In genomic region chr4:107008161-107008560, GRCm38 (mm10) we compare ENCODE assay signal across 21 mouse cellular contexts. TPM values are rescaled to one million over a fixed set of nuclear protein-coding genes. Genes with fewer than 3 reads are reported as not detected.
A peak's percentile ranks its signal among the peaks of the same experiment; 100 is the strongest.
DNase-seq lines count a peak whose midpoint lies in the region; ATAC-seq and TF ChIP-seq lines count a peak whose summit lies in the region.
"Had no signal": no experiment of that assay in that cellular context is flagged by ENCODE, and none has a peak within 500 bp of the region (broad histone marks: within the 10 kb centered on the region; RNA-seq: fewer than 3 reads in every experiment).

No protein-coding gene starts in this region.

- 60% methylated on average over 2 of the region's 2 CpGs for WGBS in liver, embryonic 11.5 days
- WGBS in liver, postnatal 0 days (ENCODE audit: insufficient replicate concordance): 59% methylated on average over 2 of the region's 2 CpGs

- H3K4me1 ChIP-seq in MEL (ENCODE audit: control insufficient read depth in 1 of 2, insufficient read depth in 2 of 2, low read length in 2 of 2): peaks cover 39 to 47% of the 10 kb centered on the region in 2 experiments
- peaks cover 58% of the 10 kb centered on the region for H3K4me1 ChIP-seq in liver, embryonic 11.5 days (replicated peaks; ENCODE audit: control insufficient read depth, insufficient read depth, low read length)
- peaks cover 29% of the 10 kb centered on the region for H3K4me1 ChIP-seq in liver, postnatal 0 days (ENCODE audit: insufficient read depth)

- peak overlapping the region; percentile 18 for H3K9ac ChIP-seq in MEL (ENCODE audit: control insufficient read depth, low read depth, low read length, poor library complexity, severe bottlenecking)
- 0 out of 2 replicates have a peak overlapping the region, but pooled peaks have one; percentile 46 for H3K9ac ChIP-seq in liver, embryonic 11.5 days (ENCODE audit: low read depth, low read length)
- no peak overlapping the region for H3K9ac ChIP-seq in liver, postnatal 0 days (replicated peaks)
- H3K9ac ChIP-seq: kidney, embryonic 15.5 days; limb, embryonic 13.5 days; lung, embryonic 14.5 days had no signal

- H3K27me3 ChIP-seq in MEL (ENCODE audit: control insufficient read depth in 1 of 2, insufficient read depth in 2 of 2, low read length in 2 of 2): no peaks in the 10 kb centered on the region
- H3K27me3 ChIP-seq in liver, embryonic 11.5 days (replicated peaks; ENCODE audit: control insufficient read depth, insufficient read depth, low read length): no peaks in the 10 kb centered on the region
- no peaks in the 10 kb centered on the region for H3K27me3 ChIP-seq in liver, postnatal 0 days (ENCODE audit: insufficient read depth, low read length)
- H3K27me3 ChIP-seq: kidney, embryonic 15.5 days; limb, embryonic 13.5 days; megakaryocyte, embryonic 14.5 days had no signal

- TF ChIP-seq EP300 in MEL (IDR thresholded peaks at IDR 0.05; ENCODE audit: low read depth in 1 of 2, low read length in 2 of 2): peak; percentile 77 to 87
- peak; percentile 71 for TF ChIP-seq EP300 in liver, postnatal 0 days (IDR thresholded peaks at IDR 0.05; ENCODE audit: low read depth)

- DNase-seq in MEL (ENCODE audit: low read depth, low spot score): peak; percentile 72
- peak; percentile 63 for DNase-seq in c-Kit-positive CD71-positive TER-119-positive erythroid progenitor cells, embryonic 14.5 days (ENCODE audit: low spot score)
- DNase-seq in liver, embryonic 11.5 days (ENCODE audit: low spot score): no peak
- no peak for DNase-seq in liver, postnatal 0 days
- no peak for DNase-seq in left cerebral cortex, postnatal 25 days (ENCODE audit: low spot score in 2 of 2)
- no peak for DNase-seq in heart, postnatal 25 days (ENCODE audit: low spot score)
- no peak for DNase-seq in MN1 (ENCODE audit: low spot score)
- DNase-seq: cerebellum, adult 2 months; cerebellum, postnatal 36 days; gastrocnemius, postnatal 36 days; kidney, postnatal 36 days; lung, embryonic 14.5 days; midbrain, embryonic 14.5 days; right cerebral cortex, postnatal 14 days; thymus, adult 2 months; thymus, postnatal 4 days had no signal

- peak; percentile 85 for ATAC-seq in liver, embryonic 11.5 days (replicated peaks; ENCODE audit: low FRiP score)
- ATAC-seq in liver, postnatal 0 days: peak; percentile 77
- ATAC-seq: intestine, postnatal 0 days had no signal

- TF ChIP-seq CTCF in MEL (IDR thresholded peaks at IDR 0.05 in 2 of 3, conservative IDR thresholded peaks at IDR 0.05 in 1 of 3; ENCODE audit: control insufficient read depth in 1 of 3, insufficient read depth in 1 of 3, low read depth in 2 of 3, low read length in 3 of 3, poor library complexity in 1 of 3, severe bottlenecking in 1 of 3): no peak
- no peak for TF ChIP-seq CTCF in liver, postnatal 0 days (IDR thresholded peaks at IDR 0.05; ENCODE audit: low read depth)

- peak overlapping the region; percentile 43 for H3K4me2 ChIP-seq in liver, embryonic 11.5 days
- H3K4me2 ChIP-seq in liver, postnatal 0 days (ENCODE audit: low read depth, low read length): peak overlapping the region; percentile 20
- H3K4me2 ChIP-seq: kidney, embryonic 15.5 days; limb, embryonic 13.5 days; lung, embryonic 14.5 days had no signal

- H3K36me3 ChIP-seq in MEL (ENCODE audit: control insufficient read depth in 1 of 2, insufficient read depth in 2 of 2, low read length in 2 of 2): peaks cover 4 to 43% of the 10 kb centered on the region in 2 experiments
- H3K36me3 ChIP-seq in liver, embryonic 11.5 days (ENCODE audit: control insufficient read depth, insufficient read depth, low read length): peaks cover 2% of the 10 kb centered on the region; the same call in 1 of the 2 replicates
- H3K36me3 ChIP-seq in liver, postnatal 0 days (replicated peaks; ENCODE audit: insufficient read depth, low read length): 0 out of 2 replicates have a peak, but pooled peaks cover 3% of the 10 kb centered on the region

- TF ChIP-seq POLR2A in MEL (IDR thresholded peaks at IDR 0.05; ENCODE audit: control insufficient read depth in 1 of 2, insufficient read depth in 1 of 2, low read depth in 1 of 2, low read length in 2 of 2, poor library complexity in 1 of 2): no peak

- H3K9me3 ChIP-seq in MEL (replicated peaks; ENCODE audit: insufficient read depth, low read length): no peaks in the 10 kb centered on the region
- no peaks in the 10 kb centered on the region for H3K9me3 ChIP-seq in liver, embryonic 11.5 days (ENCODE audit: control insufficient read depth, low read length)
- H3K9me3 ChIP-seq in liver, postnatal 0 days (ENCODE audit: low read length): no peaks in the 10 kb centered on the region
- H3K9me3 ChIP-seq: forebrain, embryonic 10.5 days; kidney, embryonic 15.5 days; limb, embryonic 13.5 days; megakaryocyte, embryonic 14.5 days had no signal

- no peak for TF ChIP-seq RAD21 in MEL (IDR thresholded peaks at IDR 0.05; ENCODE audit: low read depth, low read length)

- intact Hi-C loops in left cerebral cortex, postnatal 25 days (cut with DNase I): no loop called here
- intact Hi-C loops in heart, postnatal 25 days (cut with DNase I): no loop called here

- H3K4me3 ChIP-seq in MEL (ENCODE audit: control insufficient read depth in 1 of 2, insufficient read depth in 1 of 2, low read depth in 2 of 2, low read length in 2 of 2): no peak overlapping the region
- no peak overlapping the region for H3K4me3 ChIP-seq in liver, embryonic 11.5 days (ENCODE audit: low read depth, low read length)
- H3K4me3 ChIP-seq in liver, postnatal 0 days (ENCODE audit: low read depth, low read length): no peak overlapping the region
- H3K4me3 ChIP-seq: forebrain, embryonic 10.5 days; kidney, embryonic 15.5 days; limb, embryonic 13.5 days; megakaryocyte, embryonic 14.5 days had no signal

- peak overlapping the region; percentile 80 for H3K27ac ChIP-seq in MEL (ENCODE audit: control insufficient read depth, low read depth, low read length)
- H3K27ac ChIP-seq in liver, embryonic 11.5 days (ENCODE audit: low read depth, low read length): peak overlapping the region; percentile 75
- H3K27ac ChIP-seq in liver, postnatal 0 days (ENCODE audit: low read depth): no peak overlapping the region
- H3K27ac ChIP-seq: forebrain, embryonic 10.5 days; kidney, embryonic 15.5 days; limb, embryonic 13.5 days had no signal

- H3K79me2 ChIP-seq in MEL (ENCODE audit: control insufficient read depth, insufficient read depth, low read length, poor library complexity): peaks cover 13% of the 10 kb centered on the region

TF ChIP-seq in MEL, 35 proteins besides CTCF, POLR2A, EP300 and RAD21 (continues in another document):
- TF ChIP-seq ELF1 (IDR thresholded peaks at IDR 0.05; ENCODE audit: low read depth, low read length): no peak
- TF ChIP-seq ZNF384 (IDR thresholded peaks at IDR 0.05; ENCODE audit: low read depth, low read length): no peak
- TF ChIP-seq HCFC1 (IDR thresholded peaks at IDR 0.05; ENCODE audit: low read depth, low read length): no peak
- peak; percentile 85 for TF ChIP-seq TCF12 (IDR thresholded peaks at IDR 0.05; ENCODE audit: low read depth, low read length)
- no peak for TF ChIP-seq MEF2A (IDR thresholded peaks at IDR 0.05; ENCODE audit: extremely low read depth, insufficient replicate concordance, low read depth, low read length, poor library complexity, severe bottlenecking)
- TF ChIP-seq MYB (IDR thresholded peaks at IDR 0.05; ENCODE audit: low read depth, low read length): no peak
- TF ChIP-seq MAFK (IDR thresholded peaks at IDR 0.05; ENCODE audit: borderline replicate concordance, low read depth, low read length): no peak
- no peak; the same call in 1 of the 2 replicates for TF ChIP-seq MXI1 (IDR thresholded peaks at IDR 0.05; ENCODE audit: low read depth, low read length)
- peak; percentile 94 for TF ChIP-seq GATA1 (IDR thresholded peaks at IDR 0.05; ENCODE audit: low read depth, low read length)
- TF ChIP-seq MYC (IDR thresholded peaks at IDR 0.05; ENCODE audit: low read depth, low read length): no peak
- TF ChIP-seq ZMIZ1 (IDR thresholded peaks at IDR 0.05; ENCODE audit: low read depth, low read length): no peak
- TF ChIP-seq TAL1 (IDR thresholded peaks at IDR 0.05; ENCODE audit: low read length): peak; percentile 75
- peak; percentile 49; the same call in 1 of the 2 replicates for TF ChIP-seq ETS1 (IDR thresholded peaks at IDR 0.05; ENCODE audit: low read depth, low read length)
- TF ChIP-seq JUND (IDR thresholded peaks at IDR 0.05; ENCODE audit: low read depth, low read length): no peak
- no peak for TF ChIP-seq MAZ (IDR thresholded peaks at IDR 0.05; ENCODE audit: low read depth, low read length)
- no peak for TF ChIP-seq MAX (IDR thresholded peaks at IDR 0.05; ENCODE audit: low read length)
- no peak for TF ChIP-seq SMC3 (IDR thresholded peaks at IDR 0.05; ENCODE audit: low read depth, low read length)
- no peak for TF ChIP-seq ZC3H11A (IDR thresholded peaks at IDR 0.05; ENCODE audit: low read depth, low read length)
- TF ChIP-seq GABPA (IDR thresholded peaks at IDR 0.05; ENCODE audit: low read depth, low read length): no peak
- TF ChIP-seq CHD2 (IDR thresholded peaks at IDR 0.05; ENCODE audit: low read length): no peak
- TF ChIP-seq TBP (IDR thresholded peaks at IDR 0.05; ENCODE audit: low read depth, low read length): no peak
- peak; percentile 69 for TF ChIP-seq SIN3A (IDR thresholded peaks at IDR 0.05; ENCODE audit: low read length)
- TF ChIP-seq POLR2AphosphoS5 (IDR thresholded peaks at IDR 0.05; ENCODE audit: borderline replicate concordance, low read depth, low read length): no peak
- TF ChIP-seq POLR2AphosphoS2 (IDR thresholded peaks at IDR 0.05; ENCODE audit: low read length): no peak
- no peak for TF ChIP-seq CHD1 (IDR thresholded peaks at IDR 0.05; ENCODE audit: low read depth, low read length)

RNA-seq across cellular contexts. Expression of gene Mrpl37, which starts 58.5 kb away (rescaled TPM):
- total RNA-seq in MEL (2012; rRNA removed): 69.6 and 73.1 TPM in 2 replicates
- polyA plus RNA-seq in MEL (2012; ENCODE audit: insufficient read depth in 1 of 2, insufficient read length in 2 of 2, low read depth in 1 of 2, low replicate concordance in 2 of 2, missing spikeins in 1 of 2): 100 to 1,000 TPM; 153 to 423 TPM
- 122 and 128 TPM in 2 replicates for polyA plus RNA-seq in liver, embryonic 11.5 days (2014; fragmentation: Nextera tagmentation; extraction: Ambion mirVana)
- polyA plus RNA-seq in liver, postnatal 0 days (2015; fragmentation: Nextera tagmentation; extraction: Ambion mirVana): 36.2 and 38.6 TPM in 2 replicates
- total RNA-seq in left cerebral cortex, postnatal 25 days (2021): 10 to 100 TPM; 61.8 to 62.8 TPM
- total RNA-seq in heart, postnatal 25 days (2021): 100 to 1,000 TPM; 110 to 111 TPM

RNA-seq across cellular contexts. Expression of gene Cyb5rl, which starts 58.6 kb away (rescaled TPM):
- total RNA-seq in MEL (2012; rRNA removed): 5.6 and 8.5 TPM in 2 replicates
- 1 to 10 TPM in 1 of 2 experiments, not detected in 1; 9.3 TPM for polyA plus RNA-seq in MEL (2012; ENCODE audit: insufficient read depth in 1 of 2, insufficient read length in 2 of 2, low read depth in 1 of 2, low replicate concordance in 2 of 2, missing spikeins in 1 of 2)
- 5.7 and 5.9 TPM in 2 replicates for polyA plus RNA-seq in liver, embryonic 11.5 days (2014; fragmentation: Nextera tagmentation; extraction: Ambion mirVana)
- polyA plus RNA-seq in liver, postnatal 0 days (2015; fragmentation: Nextera tagmentation; extraction: Ambion mirVana): 2.8 and 3.1 TPM in 2 replicates
- total RNA-seq in left cerebral cortex, postnatal 25 days (2021): 1 to 10 TPM; 6.5 to 7.4 TPM
- 10 to 100 TPM; 14.2 to 17.8 TPM for total RNA-seq in heart, postnatal 25 days (2021)

Comparison
In these comparisons a context has a peak if more than half of its experiments do, and no peak if none do; other contexts are left out.
1. DNase-seq: peak in MEL (single experiment) and c-Kit-positive CD71-positive TER-119-positive erythroid progenitor cells, embryonic 14.5 days (single experiment); none in liver, embryonic 11.5 days (single experiment), liver, postnatal 0 days (single experiment), left cerebral cortex, postnatal 25 days (0 of 2), heart, postnatal 25 days (single experiment) and MN1 (single experiment).